Mouse (Mus musculus): Measurements from ENCODE around the gene Sars.

- TF ChIP-seq POLR2AphosphoS2 (IDR thresholded peaks at IDR 0.05; ENCODE audit: insufficient read length, low read depth) (no peak), REST (IDR thresholded peaks at IDR 0.05; ENCODE audit: insufficient read depth, insufficient read length) (no peak), MYOG (IDR thresholded peaks at IDR 0.05; ENCODE audit: control insufficient read depth in 1 of 3, insufficient read depth in 1 of 3, insufficient read length in 2 of 3, low read depth in 2 of 3) (no peak)
These were observed 11.0 kb downstream of the Sars start for GRCm38 (mm10) chr3:108433881-108434495.
